Mouse (Mus musculus) ES-Bruce4 (cell line): ENCODE results near the gene Myh7b.

Experiments used
- CTCF ChIP-seq: IDR thresholded peaks from one replicate; pipeline ENCODE4 v1.8.1; 2011; ENCODE audit warnings: low read depth, low read length
- EP300 ChIP-seq: IDR thresholded peaks from 2 replicates; pipeline ENCODE4 v1.6.1; 2011; ENCODE audit warnings: low read depth, low read length; ENCODE audit not compliant: insufficient read depth
- POLR2A ChIP-seq: IDR thresholded peaks from one replicate; pipeline ENCODE4 v1.8.1; 2011; ENCODE audit warnings: low read length; ENCODE audit not compliant: insufficient read depth

GRCm38 (mm10) chr2:155588136-155588535 lies 22.9 kb upstream of the Myh7b start:
- TF ChIP-seq CTCF = no peak
- no peak for TF ChIP-seq POLR2A
- TF ChIP-seq EP300 = no peak
